Mouse (Mus musculus): Measurements from ENCODE around the gene Rai14.

Gene Rai14

DNA sequence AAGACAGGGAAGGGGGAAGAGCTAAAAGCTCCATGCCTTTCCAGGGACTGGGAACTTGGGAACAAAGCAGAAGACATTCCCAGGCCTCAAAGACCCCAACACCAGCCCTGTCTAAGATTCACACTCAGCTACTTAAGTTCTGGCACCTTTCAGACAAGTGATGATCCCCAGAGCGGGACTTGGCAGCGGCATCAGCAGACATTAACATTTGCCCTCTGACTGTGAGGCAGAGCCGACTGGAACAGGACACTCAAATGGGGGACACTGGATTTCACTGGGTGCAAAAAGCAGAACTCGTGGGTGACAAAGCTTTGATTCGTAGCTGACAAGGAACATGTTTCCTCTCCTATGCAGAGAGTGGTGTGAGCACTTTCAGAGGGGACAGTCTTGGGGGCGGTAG lies 98.4 kb downstream of the Rai14 start:
- DNase-seq (ENCODE audit: low spot score in 2 of 2) = no peak

DNA sequence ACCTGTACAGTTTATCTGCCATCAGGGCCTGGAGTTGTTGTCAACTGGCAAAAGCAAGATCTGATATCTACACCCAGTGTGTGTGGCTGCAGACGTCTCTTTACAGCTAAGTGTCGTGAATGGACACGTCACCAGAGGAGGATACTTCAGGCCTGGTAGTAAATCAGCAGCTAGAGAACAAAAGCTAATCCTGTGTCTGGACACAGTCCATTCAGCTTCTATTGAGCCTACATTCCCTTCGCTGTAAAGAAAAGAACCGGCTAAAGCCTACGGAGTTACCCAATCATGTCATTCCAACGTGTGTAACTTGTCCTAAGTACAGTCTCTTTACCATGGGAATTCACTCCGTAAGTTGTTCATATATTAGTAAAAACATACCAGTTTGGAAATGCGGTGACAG lies 103.4 kb downstream of the Rai14 start:
- DNase-seq (ENCODE audit: low spot score in 2 of 2) = no peak

DNA sequence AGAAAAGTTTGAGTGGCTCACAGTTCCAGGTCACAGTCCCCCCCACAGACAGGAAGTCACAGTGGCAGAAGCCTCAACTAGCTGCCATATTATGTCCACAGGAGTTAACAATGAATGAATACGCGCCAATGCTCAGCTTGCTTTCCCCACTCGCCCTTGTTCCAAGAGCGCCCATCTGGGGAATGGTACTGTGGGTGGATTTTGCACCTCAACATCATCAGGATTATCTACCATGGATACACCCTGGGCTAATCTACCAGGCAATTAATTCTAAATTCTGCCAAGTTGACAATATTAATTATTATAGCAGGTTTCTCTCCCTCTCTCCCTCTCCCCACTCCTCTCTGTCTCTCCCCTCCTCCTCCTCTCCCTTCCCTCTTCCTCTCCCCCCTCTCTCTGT lies 105.3 kb downstream of the Rai14 start:
- no peak for DNase-seq (ENCODE audit: low spot score in 2 of 2)

DNA sequence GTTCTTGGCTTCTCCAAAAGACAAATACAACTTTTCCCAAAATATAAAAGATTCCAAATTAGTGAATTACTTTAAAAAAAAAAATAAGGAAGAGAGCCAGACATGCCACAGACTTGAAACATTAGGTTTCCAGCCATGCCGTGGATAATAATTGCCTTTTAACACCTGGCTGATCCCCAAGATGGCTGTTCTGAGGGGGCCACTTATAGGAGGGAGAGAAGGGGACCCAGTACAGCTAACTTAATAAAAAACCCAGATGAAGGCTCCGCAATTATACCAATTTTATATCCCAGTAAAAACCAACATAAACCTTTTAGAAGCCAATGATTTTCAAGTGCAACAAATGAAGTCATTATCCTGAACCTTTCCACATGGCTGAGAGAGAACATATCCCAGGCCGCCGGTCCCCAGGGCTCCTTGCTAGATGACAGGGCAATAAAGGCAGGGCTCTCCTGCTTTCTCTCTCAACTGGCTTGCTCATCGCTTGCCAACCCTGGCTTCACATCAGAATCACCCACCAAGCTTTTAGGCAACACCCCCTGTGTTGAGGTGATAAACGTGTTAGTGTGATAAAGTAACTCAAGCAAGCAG lies 105.8 kb downstream of the Rai14 start:
- DNase-seq (ENCODE audit: low spot score in 2 of 2) = no peak

DNA sequence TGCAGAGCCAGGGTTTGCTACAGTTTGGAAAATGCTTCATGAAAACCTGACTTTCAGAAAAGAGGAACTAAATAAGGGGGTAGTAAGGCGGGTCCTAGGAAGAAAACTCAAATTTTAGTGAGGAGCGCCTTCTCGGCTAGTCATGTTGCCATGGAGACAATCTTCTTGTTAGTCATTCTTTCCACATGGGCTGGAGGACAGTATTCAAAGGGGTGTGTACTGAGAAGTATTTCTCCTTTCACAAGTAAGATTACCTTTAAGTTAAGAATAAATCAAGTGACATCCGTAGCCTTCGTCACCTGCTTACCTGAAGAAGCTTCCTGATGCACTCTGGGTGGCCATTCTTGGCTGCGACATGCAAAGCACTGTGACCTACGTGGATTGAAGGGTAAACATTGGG lies 115.0 kb downstream of the Rai14 start:
- DNase-seq (ENCODE audit: low spot score in 2 of 2) = no peak

DNA sequence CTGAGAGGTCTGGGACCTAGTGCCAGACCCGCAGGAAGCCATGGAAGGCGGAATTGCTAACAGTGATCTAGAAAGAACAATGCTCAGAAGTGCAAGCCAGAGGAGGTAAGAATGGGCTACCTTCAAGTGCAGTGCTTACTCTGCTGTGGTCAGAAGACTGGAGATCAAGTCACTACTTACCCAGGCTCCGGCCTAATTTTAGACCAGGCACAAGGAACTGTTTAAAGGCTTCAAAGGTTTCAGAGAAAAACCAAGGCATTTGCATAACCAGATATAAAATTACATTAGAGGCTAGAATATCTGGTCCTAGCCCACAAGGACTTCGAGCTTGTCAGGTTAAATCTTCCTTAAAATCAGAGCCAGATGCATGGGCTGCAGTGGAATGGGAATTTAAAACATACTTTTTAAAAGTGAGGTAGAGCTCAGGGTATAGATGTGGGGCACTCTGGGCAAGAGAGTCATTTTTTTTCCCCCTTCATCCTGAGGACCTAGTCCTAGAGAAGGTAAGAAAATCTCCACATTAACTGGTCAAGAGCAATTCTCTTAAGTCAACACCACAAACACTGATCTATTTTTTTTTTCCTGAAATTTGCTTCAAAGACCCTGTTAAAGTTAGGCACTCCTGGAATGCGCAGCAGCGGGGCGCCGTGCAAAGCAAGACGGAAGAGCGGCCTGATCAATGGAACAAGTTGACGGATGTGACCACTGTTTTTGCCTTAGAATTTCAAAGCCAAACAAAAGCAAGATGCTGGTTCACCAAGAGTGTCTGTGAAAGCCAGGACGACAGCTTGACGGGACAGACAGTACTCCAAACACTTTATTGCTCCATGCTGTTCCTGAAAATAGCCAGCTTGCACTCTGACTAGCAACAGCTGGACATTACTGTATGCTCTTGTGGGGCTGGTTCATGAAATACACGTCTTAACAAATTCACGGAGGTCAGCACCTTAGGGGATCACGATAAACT lies 115.9 kb downstream of the Rai14 start:
- no peak for DNase-seq (ENCODE audit: low spot score in 2 of 2)

DNA sequence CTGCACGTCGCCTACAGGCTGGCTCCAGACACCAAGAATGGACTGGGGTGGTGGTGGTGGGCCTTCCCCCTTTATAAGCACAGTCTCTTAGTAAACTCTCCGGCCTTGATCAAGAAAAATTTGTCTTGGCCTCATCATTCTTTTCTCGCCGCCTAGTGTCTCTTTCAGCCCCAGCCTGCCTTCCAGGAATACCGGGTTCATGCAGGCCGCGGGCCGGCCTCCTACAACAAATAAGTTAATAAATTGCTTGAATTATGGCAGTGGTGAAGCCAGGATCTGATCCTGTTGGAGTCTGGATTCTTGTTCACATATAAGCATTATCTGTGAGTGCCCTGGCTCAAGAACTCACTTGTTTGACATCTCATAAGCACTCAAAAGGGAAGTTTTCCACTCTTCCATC lies 117.6 kb downstream of the Rai14 start:
- no peak for DNase-seq (ENCODE audit: low spot score in 2 of 2)

DNA sequence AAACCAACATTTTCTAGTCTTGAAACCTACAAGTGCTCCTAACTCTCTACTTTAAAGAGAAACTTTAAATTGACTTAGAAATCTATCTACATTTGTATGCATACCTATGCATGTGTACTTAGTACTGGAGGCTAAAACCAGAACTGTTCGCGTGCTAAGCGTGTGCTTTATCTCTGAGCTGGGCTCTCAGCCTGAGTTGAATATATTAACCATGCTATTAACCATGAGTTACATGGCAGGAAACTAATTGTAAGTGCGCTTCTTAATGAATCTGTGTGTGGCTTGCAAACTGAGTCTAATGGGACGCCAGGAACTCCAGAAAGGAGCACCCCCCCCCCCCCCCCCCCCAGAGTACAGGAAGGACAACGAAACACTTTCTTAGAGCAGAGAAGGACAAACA lies 119.0 kb downstream of the Rai14 start:
- DNase-seq (ENCODE audit: low spot score in 2 of 2) = no peak

DNA sequence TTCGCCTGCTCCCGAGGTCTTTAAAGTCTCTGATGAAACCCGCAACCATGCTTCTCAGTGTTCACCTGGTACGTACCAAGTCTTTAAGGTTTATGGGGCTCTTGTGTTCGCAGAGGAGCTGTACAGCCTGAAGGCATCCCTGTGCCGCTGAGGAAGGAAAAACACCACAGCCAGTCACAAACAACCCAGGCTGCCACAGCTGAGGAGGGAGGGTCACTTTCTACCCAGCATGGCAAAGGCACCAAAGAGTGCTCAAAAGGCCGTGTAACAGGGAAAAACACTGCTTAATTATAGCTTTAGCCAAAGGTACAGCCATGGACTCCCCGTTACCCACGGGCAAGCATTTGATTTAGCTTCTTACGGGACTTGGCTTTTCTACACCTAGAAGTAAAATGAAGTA lies 119.5 kb downstream of the Rai14 start:
- no peak for DNase-seq (ENCODE audit: low spot score in 2 of 2)

DNA sequence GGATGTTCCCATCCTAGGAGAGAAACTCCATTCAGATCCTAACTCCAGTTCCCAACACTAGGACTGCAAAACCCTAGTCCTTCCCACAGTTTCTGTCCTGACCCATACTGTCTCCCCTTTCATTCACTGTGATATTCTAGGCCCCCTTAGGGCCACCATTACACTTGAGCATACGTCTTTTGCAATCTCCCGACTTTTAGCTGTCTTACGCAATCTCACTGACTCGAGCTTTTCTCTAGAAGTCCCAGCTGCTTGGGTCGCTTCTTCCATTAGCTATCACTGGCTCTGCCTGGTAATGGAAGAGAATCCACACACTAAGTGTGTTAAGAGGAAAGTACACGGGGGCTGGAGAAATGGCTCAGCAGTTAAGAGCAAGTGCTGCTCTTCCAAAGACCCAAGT lies 121.3 kb downstream of the Rai14 start:
- no peak for DNase-seq (ENCODE audit: low spot score in 2 of 2)

DNA sequence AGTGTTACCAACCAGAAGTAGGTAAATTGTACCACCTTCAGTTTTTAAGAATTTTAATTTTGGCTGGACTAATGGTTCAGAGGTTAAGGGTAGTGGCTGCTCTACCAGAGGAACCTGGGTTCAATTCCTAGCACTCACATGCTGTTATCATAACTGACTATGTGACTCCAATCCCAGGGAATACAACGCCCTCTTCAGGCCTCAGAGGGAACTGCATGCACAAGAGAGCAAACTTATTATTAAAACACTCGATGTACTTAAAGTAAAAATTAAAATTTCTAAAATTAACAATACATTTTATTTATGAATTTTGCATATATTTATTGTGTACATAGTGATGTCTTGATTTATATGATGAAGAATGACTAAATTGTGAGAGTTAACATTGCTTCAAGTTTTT lies 127.9 kb downstream of the Rai14 start:
- DNase-seq (ENCODE audit: low spot score in 2 of 2) = no peak

DNA sequence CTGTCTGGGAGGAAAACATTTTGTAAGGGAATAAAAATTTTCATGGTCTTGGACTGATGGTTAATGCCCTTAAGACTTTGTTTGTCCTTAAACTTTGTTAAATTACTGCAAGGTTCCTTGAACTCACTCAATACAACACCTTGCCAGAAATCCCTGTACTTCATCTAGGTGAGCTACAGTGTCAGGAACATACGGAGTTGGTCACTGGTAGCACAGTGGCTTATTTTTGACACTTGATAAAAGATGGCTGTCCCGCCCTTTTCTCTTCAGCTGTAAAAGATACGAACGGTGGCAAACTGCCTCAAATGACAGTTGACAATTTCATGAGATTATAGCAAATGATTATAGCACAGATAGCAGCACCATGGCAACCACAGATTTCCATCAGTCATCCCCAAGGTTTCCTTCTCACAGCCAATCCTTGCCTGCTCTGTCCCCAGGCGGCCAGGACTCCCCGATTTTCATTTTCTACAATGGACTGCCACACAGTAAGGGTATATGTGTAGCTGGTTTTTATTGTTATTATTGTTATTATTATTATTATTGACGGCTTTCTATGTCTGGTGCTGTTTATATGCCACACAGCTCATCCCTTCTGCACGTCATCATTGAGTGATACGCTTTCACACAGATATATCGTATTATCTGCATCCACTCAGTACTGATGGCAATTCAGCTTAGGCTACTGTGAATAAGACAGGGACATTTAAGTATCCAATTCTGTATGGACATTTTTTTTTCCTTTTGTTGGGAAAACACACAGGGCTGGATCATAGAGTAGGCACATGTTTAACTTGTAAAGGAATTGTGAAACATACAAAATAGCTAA lies 129.9 kb downstream of the Rai14 start:
- DNase-seq (ENCODE audit: low spot score in 2 of 2) = no peak

DNA sequence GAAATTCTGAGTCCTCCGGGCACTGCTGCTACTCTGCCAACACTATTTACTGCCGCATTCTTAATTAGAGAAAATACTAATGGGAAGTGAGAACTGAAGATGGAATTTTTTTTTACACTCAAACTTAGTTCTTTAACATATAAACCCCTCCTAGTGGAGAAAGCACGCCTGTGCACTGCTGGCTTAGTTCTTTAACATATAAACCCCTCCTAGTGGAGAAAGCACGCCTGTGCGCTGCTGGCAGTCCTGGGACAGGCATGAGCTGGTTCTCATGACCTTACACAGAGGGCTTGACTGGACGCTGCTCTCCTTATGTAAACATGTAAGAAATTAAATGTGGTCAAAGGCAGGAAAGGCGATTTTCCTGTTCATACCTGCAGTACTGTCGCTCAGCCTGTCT lies 131.0 kb downstream of the Rai14 start:
- DNase-seq (ENCODE audit: low spot score in 2 of 2) = no peak

DNA sequence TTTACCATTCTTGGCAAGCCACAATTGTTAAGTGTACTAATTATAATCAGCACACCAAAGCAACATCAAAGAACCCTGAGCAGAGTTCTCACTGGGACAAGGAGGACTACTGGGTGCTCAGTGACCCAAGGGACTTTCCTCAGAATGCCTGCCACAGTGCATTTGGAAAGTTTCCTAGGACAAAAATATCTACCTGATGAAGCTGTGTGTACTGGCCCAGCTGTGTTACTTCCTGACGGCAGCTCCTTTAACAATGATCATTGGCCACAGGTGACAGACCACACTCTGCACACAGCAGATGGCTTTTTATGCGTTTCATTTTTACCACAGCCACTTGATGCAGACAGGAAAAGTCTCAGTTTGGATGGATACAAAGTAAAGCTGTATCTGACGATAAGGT lies 135.3 kb downstream of the Rai14 start:
- DNase-seq (ENCODE audit: low spot score in 2 of 2) = no peak

DNA sequence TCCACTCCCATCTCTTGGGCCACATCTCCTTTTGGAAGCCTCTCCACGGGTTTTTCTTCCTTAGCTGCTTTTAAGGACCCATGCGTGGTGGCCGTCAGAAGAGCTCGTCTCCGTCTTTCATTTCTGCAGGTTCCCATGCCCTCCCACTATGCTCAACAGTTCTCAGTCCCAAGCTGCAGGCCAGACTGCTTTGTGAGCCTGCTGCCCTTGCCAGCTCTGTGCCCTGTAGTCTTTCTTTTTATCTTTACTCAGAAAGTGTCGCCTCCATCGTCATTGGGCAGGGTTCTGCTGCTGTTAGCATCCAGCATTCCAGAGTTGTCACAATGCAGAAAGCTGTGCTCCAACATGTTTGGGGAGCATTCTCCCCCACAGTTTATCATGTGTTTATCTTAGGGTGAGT lies 147.9 kb downstream of the Rai14 start:
- no peak for DNase-seq (ENCODE audit: low spot score in 2 of 2)

DNA sequence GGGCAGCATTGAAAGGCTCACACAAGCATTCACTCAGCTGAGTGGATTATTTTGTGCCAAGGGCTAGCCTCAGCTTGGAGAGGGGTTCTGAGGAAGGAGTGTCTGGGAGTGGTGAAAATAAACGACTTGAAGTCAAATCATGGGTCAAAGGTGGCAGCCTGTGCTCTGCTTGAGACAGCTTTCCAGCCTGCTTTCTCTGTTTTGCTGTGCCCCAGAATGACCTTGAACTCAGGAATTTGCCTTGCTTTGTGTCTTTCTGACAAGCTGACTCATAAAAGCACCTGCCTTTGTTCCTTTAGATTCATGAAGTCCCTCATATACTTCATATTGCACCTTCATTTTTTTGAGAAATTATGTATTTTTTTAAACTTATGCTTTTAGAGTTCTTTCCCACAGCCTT lies 150.2 kb downstream of the Rai14 start:
- DNase-seq (ENCODE audit: low spot score in 2 of 2) = no peak

DNA sequence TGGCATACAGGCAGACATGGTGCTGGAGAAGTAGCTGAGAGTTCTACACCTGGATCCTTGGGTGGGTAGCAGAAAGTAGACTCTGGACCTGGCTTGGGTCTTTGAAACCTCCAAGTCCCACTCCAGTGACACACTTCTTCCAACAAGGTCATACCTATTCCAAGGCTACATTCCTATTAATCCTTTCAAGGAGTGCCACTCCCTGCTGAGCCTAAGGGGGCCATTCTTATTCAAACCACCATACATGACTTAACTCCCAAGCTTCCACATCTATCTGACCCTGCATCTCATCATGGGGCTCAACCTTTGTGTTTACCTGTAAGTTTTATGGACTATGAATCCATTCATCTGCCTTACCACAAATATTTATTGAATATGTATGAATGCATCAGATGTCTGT lies 152.1 kb downstream of the Rai14 start:
- DNase-seq (ENCODE audit: low spot score in 2 of 2) = no peak

DNA sequence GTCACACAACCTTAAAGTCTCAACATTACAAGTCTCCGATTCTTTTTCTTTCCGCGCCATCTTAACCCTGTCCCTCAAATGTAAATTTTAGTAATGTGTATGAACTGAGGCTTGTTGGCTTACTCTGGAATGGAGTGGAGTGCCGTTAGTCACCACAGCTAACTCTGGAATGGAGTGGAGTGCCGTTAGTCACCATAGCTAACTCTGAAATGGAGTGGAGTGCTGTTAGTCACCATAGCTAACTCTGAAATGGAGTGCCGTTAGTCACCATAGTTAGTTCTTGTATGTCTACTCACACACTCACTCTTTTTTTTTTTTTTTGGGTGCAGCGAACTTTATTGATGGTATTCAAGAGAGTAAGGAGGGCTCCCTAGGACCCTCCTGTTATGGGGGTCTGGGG lies 154.4 kb downstream of the Rai14 start:
- DNase-seq (ENCODE audit: low spot score in 2 of 2) = no peak

DNA sequence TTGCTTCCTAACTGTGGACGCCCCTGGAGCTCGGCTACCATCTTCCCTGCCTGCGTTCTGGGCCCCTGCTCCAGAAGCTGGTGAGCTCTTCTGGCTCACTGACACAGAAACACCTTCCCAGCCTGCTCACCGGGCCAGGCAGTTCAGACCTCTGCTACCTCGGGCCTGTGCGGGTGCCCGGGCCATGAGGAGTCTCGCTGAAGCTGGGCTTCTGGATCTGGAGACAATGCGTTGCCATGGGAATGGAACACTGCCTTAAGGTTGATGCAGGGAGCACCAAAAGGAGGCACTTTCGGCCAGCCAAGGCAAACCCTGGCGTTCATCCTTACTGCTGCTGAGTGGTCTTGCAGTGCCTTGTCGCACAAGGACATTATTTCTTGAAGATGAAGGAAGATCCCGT lies 156.0 kb downstream of the Rai14 start, which contains the start of gene Ttc23l:
Gene Ttc23l, minus strand, starts transcription at position 204 of the 400 bp plus-strand sequence.
- DNase-seq (ENCODE audit: low spot score in 2 of 2) = no peak

DNA sequence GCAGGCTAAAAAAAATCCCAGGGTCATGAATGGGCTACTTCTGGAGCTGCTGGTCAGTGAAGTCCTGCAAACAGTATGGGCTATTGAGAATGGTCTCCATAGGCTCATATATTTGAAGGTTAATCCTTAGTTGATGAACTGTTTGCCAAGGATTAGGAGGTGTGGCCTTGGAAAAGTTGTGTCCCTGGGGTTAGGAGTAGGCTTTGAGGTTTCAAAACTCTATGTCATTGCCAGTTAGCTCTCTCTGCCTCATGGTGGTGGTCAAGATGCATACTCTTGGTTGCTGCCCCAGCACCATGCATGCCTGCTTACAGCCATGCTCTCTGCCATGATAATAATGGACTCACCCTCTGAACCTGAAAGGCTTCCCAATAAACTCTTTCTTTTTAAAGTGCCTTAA lies 160.1 kb downstream of the Rai14 start:
- DNase-seq (ENCODE audit: low spot score in 2 of 2) = no peak

DNA sequence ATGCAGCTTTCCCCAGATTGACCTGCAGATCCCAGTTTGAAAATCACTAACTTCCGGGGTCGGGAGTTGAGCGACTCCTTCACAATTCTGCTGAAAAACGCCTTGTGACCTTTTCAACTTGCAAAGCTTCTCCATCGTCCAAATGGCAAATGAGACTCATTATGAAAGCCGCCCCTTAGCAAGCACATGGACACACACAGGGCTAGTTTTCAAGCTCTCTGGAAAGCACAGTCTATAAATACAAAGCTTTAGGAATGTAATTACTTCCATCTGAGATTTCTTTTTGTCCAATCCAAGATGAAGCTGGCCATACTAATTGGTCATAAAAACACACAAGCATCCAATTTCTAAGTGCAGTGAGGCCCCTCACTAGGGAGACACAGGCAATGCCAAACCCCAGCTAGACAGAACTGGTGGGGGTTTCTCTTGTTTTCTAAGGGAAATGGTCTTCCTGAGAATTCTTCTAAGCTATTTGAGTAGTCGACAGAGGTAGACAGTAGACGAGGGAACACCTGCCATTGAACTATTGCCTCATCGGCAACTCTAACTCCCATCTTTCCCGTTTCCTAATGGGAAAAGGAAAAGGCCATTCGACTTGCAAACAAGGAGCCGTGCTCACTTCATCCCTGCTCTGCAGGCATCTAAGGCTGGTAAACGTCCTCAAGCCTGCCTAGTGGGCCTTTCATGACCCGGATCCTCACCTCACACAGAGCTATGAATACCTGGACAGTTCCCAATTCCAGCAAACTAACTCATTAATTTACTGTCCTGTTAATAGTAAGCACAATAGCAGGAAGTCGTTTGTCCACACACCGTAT lies 173.9 kb downstream of the Rai14 start:
- no peak for DNase-seq (ENCODE audit: low spot score in 2 of 2)

DNA sequence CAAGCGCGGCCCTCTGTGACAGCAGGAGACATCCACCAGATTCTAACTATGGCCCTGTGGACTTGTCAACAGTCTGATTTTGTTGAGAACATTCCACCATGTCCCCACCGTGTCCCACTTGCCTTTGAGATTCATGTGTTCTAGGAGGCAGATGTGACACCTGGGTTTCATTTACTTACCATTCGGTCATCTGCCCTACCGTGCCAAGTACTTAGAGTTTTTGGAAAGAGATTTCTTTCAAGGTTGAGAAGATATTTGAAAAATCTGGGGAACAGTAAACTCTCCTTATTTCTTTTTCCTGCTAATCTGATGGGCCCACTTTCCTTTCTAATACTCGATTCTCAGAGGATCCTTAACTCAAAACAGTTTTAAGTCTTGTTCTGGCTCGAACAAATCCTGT lies 178.5 kb downstream of the Rai14 start:
- no peak for DNase-seq (ENCODE audit: low spot score in 2 of 2)

Data from right cerebral cortex, adult 2 months (tissue).